In genomic region chr11:5253528-5253927, GRCm38 (mm10) we compare ENCODE assay signal across 24 mouse cellular contexts. TPM values are rescaled to one million over a fixed set of nuclear protein-coding genes. Genes with fewer than 3 reads are reported as not detected.
DNase-seq lines count a peak whose midpoint lies in the region; ATAC-seq and TF ChIP-seq lines count a peak whose summit lies in the region.
"Had no signal": no experiment of that assay in that cellular context is flagged by ENCODE, and none has a peak within 500 bp of the region (broad histone marks: within the 10 kb centered on the region; RNA-seq: fewer than 3 reads in every experiment).

No protein-coding gene starts in this region.

- H3K36me3 ChIP-seq in heart, embryonic 16.5 days (ENCODE audit: control insufficient read depth, insufficient read depth), result no peaks in the 10 kb centered on the region
- 0 out of 2 replicates have a peak, but pooled peaks cover under 1% of the 10 kb centered on the region for H3K36me3 ChIP-seq in heart, embryonic 11.5 days (ENCODE audit: control insufficient read depth, insufficient read depth, low read length)
- no peaks in the 10 kb centered on the region for H3K36me3 ChIP-seq in MEL (ENCODE audit: control insufficient read depth in 1 of 2, insufficient read depth in 2 of 2, low read length in 2 of 2)
- no peaks in the 10 kb centered on the region for H3K36me3 ChIP-seq in kidney, embryonic 16.5 days (ENCODE audit: insufficient read depth, low read length)
- H3K36me3 ChIP-seq: forebrain, embryonic 10.5 days; heart, embryonic 10.5 days; hindbrain, embryonic 15.5 days; limb, embryonic 13.5 days; liver, embryonic 12.5 days; midbrain, embryonic 12.5 days had no signal

- TF ChIP-seq CTCF in MEL (IDR thresholded peaks at IDR 0.05 in 2 of 3, conservative IDR thresholded peaks at IDR 0.05 in 1 of 3; ENCODE audit: control insufficient read depth in 1 of 3, insufficient read depth in 1 of 3, low read depth in 2 of 3, low read length in 3 of 3, poor library complexity in 1 of 3, severe bottlenecking in 1 of 3), result no peak

- no peaks in the 10 kb centered on the region for H3K79me2 ChIP-seq in MEL (ENCODE audit: control insufficient read depth, insufficient read depth, low read length, poor library complexity)

- no peak for TF ChIP-seq RAD21 in MEL (IDR thresholded peaks at IDR 0.05; ENCODE audit: low read depth, low read length)

- no peak overlapping the region for H3K4me3 ChIP-seq in heart, embryonic 16.5 days (ENCODE audit: low read length)
- H3K4me3 ChIP-seq in heart, embryonic 11.5 days (ENCODE audit: low read depth, low read length), result no peak overlapping the region
- no peak overlapping the region for H3K4me3 ChIP-seq in MEL (ENCODE audit: control insufficient read depth in 1 of 2, insufficient read depth in 1 of 2, low read depth in 2 of 2, low read length in 2 of 2)
- H3K4me3 ChIP-seq in kidney, embryonic 16.5 days (ENCODE audit: low read length), result no peak overlapping the region
- H3K4me3 ChIP-seq: forebrain, embryonic 10.5 days; heart, embryonic 10.5 days; hindbrain, embryonic 15.5 days; limb, embryonic 13.5 days; liver, embryonic 12.5 days; midbrain, embryonic 12.5 days had no signal

- H3K9ac ChIP-seq in heart, embryonic 16.5 days (ENCODE audit: low read length), result no peak overlapping the region
- no peak overlapping the region for H3K9ac ChIP-seq in heart, embryonic 11.5 days (ENCODE audit: low read depth, low read length)
- no peak overlapping the region for H3K9ac ChIP-seq in MEL (ENCODE audit: control insufficient read depth, low read depth, low read length, poor library complexity, severe bottlenecking)
- H3K9ac ChIP-seq in kidney, embryonic 16.5 days (replicated peaks; ENCODE audit: low read length), result no peak overlapping the region
- H3K9ac ChIP-seq: forebrain, postnatal 0 days; hindbrain, embryonic 15.5 days; limb, embryonic 13.5 days; liver, embryonic 12.5 days; lung, embryonic 14.5 days; midbrain, embryonic 12.5 days had no signal

- no peak for TF ChIP-seq EP300 in MEL (IDR thresholded peaks at IDR 0.05; ENCODE audit: low read depth in 1 of 2, low read length in 2 of 2)

- H3K4me1 ChIP-seq in heart, embryonic 16.5 days (ENCODE audit: control insufficient read depth, insufficient read depth, low read length), result peaks cover 46% of the 10 kb centered on the region
- H3K4me1 ChIP-seq in heart, embryonic 11.5 days (ENCODE audit: control insufficient read depth, insufficient read depth, low read length), result peaks cover 35% of the 10 kb centered on the region
- peaks cover 3 to 5% of the 10 kb centered on the region in 2 experiments; a peak in 2 of 4 replicates for H3K4me1 ChIP-seq in MEL (ENCODE audit: control insufficient read depth in 1 of 2, insufficient read depth in 2 of 2, low read length in 2 of 2)
- peaks cover 50% of the 10 kb centered on the region for H3K4me1 ChIP-seq in kidney, embryonic 16.5 days (ENCODE audit: insufficient read depth, low read length)

- WGBS in heart, embryonic 16.5 days, result 44% methylated on average over 3 of the region's 3 CpGs
- WGBS in heart, embryonic 11.5 days (ENCODE audit: insufficient replicate concordance), result 60% methylated on average over 3 of the region's 3 CpGs
- WGBS in kidney, embryonic 16.5 days, result 44% methylated on average over 3 of the region's 3 CpGs

- ATAC-seq in heart, embryonic 16.5 days (replicated peaks; ENCODE audit: extremely low read depth, insufficient read depth, low FRiP score), result no peak
- no peak for ATAC-seq in heart, embryonic 11.5 days (replicated peaks; ENCODE audit: insufficient number of reproducible peaks, low FRiP score, low TSS enrichment)
- ATAC-seq in kidney, embryonic 16.5 days (ENCODE audit: low FRiP score, low TSS enrichment), result no peak
- ATAC-seq: forebrain, postnatal 0 days; liver, embryonic 12.5 days had no signal

- no peaks in the 10 kb centered on the region for H3K27me3 ChIP-seq in heart, embryonic 16.5 days (ENCODE audit: control insufficient read depth, insufficient read depth, low read length)
- no peaks in the 10 kb centered on the region for H3K27me3 ChIP-seq in heart, embryonic 11.5 days (ENCODE audit: control insufficient read depth, insufficient read depth, low read length)
- no peaks in the 10 kb centered on the region for H3K27me3 ChIP-seq in MEL (ENCODE audit: control insufficient read depth in 1 of 2, insufficient read depth in 2 of 2, low read length in 2 of 2)
- H3K27me3 ChIP-seq in kidney, embryonic 16.5 days (ENCODE audit: insufficient read depth, low read length), result no peaks in the 10 kb centered on the region
- H3K27me3 ChIP-seq: hindbrain, embryonic 15.5 days; limb, embryonic 13.5 days; liver, embryonic 12.5 days; midbrain, embryonic 12.5 days had no signal

- no peak for TF ChIP-seq POLR2A in MEL (IDR thresholded peaks at IDR 0.05; ENCODE audit: control insufficient read depth in 1 of 2, insufficient read depth in 1 of 2, low read depth in 1 of 2, low read length in 2 of 2, poor library complexity in 1 of 2)

- no peak overlapping the region for H3K4me2 ChIP-seq in heart, embryonic 16.5 days (ENCODE audit: low read depth, low read length)
- no peak overlapping the region for H3K4me2 ChIP-seq in heart, embryonic 11.5 days
- H3K4me2 ChIP-seq in kidney, embryonic 16.5 days (replicated peaks; ENCODE audit: low read depth, low read length), result no peak overlapping the region
- H3K4me2 ChIP-seq: hindbrain, embryonic 15.5 days; limb, embryonic 13.5 days; liver, embryonic 12.5 days; lung, embryonic 14.5 days; midbrain, embryonic 12.5 days had no signal

- H3K9me3 ChIP-seq in heart, embryonic 16.5 days (replicated peaks; ENCODE audit: control insufficient read depth, low read length), result no peaks in the 10 kb centered on the region; the same call in 1 of the 2 replicates
- no peaks in the 10 kb centered on the region for H3K9me3 ChIP-seq in heart, embryonic 11.5 days (replicated peaks; ENCODE audit: control insufficient read depth, low read length)
- no peaks in the 10 kb centered on the region for H3K9me3 ChIP-seq in MEL (replicated peaks; ENCODE audit: insufficient read depth, low read length)
- H3K9me3 ChIP-seq in kidney, embryonic 16.5 days (ENCODE audit: low read length), result no peaks in the 10 kb centered on the region
- H3K9me3 ChIP-seq: forebrain, embryonic 10.5 days; heart, embryonic 10.5 days; hindbrain, embryonic 15.5 days; limb, embryonic 13.5 days; liver, embryonic 12.5 days; midbrain, embryonic 12.5 days had no signal

- no peak for DNase-seq in MEL (ENCODE audit: low read depth, low spot score)
- peak; percentile 83 for DNase-seq in thymus, postnatal 0 days (ENCODE audit: low spot score)
- no peak for DNase-seq in kidney, adult 9 months
- DNase-seq in lung, adult 18-20 months, result no peak
- DNase-seq: cerebellum, adult 11 months; cerebellum, postnatal 10 days; forebrain, postnatal 0 days; gastrocnemius, postnatal 36 days; heart, postnatal 36 days; kidney, adult 8-10 months; kidney, postnatal 25 days; layer of hippocampus, postnatal 36 days; lung, embryonic 14.5 days; right cerebral cortex, postnatal 14 days; spleen, adult 18-20 months had no signal

- peak overlapping the region; percentile 59; the same call in 1 of the 2 replicates for H3K27ac ChIP-seq in heart, embryonic 16.5 days (ENCODE audit: low read length)
- no peak overlapping the region for H3K27ac ChIP-seq in heart, embryonic 11.5 days (ENCODE audit: low read depth, low read length)
- H3K27ac ChIP-seq in MEL (ENCODE audit: control insufficient read depth, low read depth, low read length), result no peak overlapping the region
- H3K27ac ChIP-seq in kidney, embryonic 16.5 days (ENCODE audit: low read length), result no peak overlapping the region
- H3K27ac ChIP-seq: heart, embryonic 10.5 days; hindbrain, embryonic 15.5 days; limb, embryonic 13.5 days; liver, embryonic 12.5 days; midbrain, embryonic 12.5 days had no signal

TF ChIP-seq in MEL, 35 proteins besides CTCF, POLR2A, EP300 and RAD21:
- TF ChIP-seq ZC3H11A (IDR thresholded peaks at IDR 0.05; ENCODE audit: low read depth, low read length) (no peak), ZNF384 (IDR thresholded peaks at IDR 0.05; ENCODE audit: low read depth, low read length) (no peak), JUND (IDR thresholded peaks at IDR 0.05; ENCODE audit: low read depth, low read length) (no peak), POLR2AphosphoS5 (IDR thresholded peaks at IDR 0.05; ENCODE audit: borderline replicate concordance, low read depth, low read length) (no peak), MEF2A (IDR thresholded peaks at IDR 0.05; ENCODE audit: extremely low read depth, insufficient replicate concordance, low read depth, low read length, poor library complexity, severe bottlenecking) (no peak), GATA1 (IDR thresholded peaks at IDR 0.05; ENCODE audit: low read depth, low read length) (peak; percentile 42; the same call in 1 of the 2 replicates), USF1 (IDR thresholded peaks at IDR 0.05; ENCODE audit: low read depth, low read length) (0 out of 2 replicates have a peak, but pooled peaks have one; percentile 15), E2F4 (IDR thresholded peaks at IDR 0.05; ENCODE audit: borderline replicate concordance, low read depth, low read length) (no peak), BHLHE40 (IDR thresholded peaks at IDR 0.05; ENCODE audit: borderline replicate concordance, low read depth, low read length) (no peak), CHD2 (IDR thresholded peaks at IDR 0.05; ENCODE audit: low read length) (no peak), SIN3A (IDR thresholded peaks at IDR 0.05; ENCODE audit: low read length) (no peak)

RNA-seq across cellular contexts. Expression of gene Kremen1, which starts 7.8 kb away (rescaled TPM):
- polyA plus RNA-seq in heart, embryonic 16.5 days (2015; fragmentation: Nextera tagmentation; extraction: Ambion mirVana), result 28.1 and 34.0 TPM in 2 replicates
- 16.3 and 21.7 TPM in 2 replicates for polyA plus RNA-seq in heart, embryonic 11.5 days (2014; fragmentation: Nextera tagmentation; extraction: Ambion mirVana)
- total RNA-seq in MEL (2012; rRNA removed), result 1.2 and 1.3 TPM in 2 replicates
- polyA plus RNA-seq in MEL (2012; ENCODE audit: insufficient read depth in 1 of 2, insufficient read length in 2 of 2, low read depth in 1 of 2, low replicate concordance in 2 of 2, missing spikeins in 1 of 2), result 1 to 10 TPM in 1 of 2 experiments, not detected in 1; 4.1 TPM
- 42.9 and 54.9 TPM in 2 replicates for polyA plus RNA-seq in thymus, postnatal 0 days (2015; fragmentation: Nextera tagmentation; extraction: Ambion mirVana)
- polyA plus RNA-seq in kidney, embryonic 16.5 days (2015; fragmentation: Nextera tagmentation; extraction: Ambion mirVana), result 25.9 and 27.5 TPM in 2 replicates
